Mouse (Mus musculus): ENCODE data around the gene Skiv2l. TPM values are rescaled to one million over a fixed set of nuclear protein-coding genes. Genes with fewer than 3 reads are reported as not detected.
"Not testable (repeated sequence)": the region's sequence is repeated elsewhere in the genome, so short reads cannot be mapped to it uniquely, and the experiment has no call there.

Skiv2l gene
- total RNA-seq, 4 experiments from 2014 or later = 67.2 to 85.0 (median 83.5) TPM

GRCm38 (mm10) chr17:34810811-34811210, 39.2 kb downstream of the Skiv2l start:
- DNase-seq = not testable (repeated sequence)

GRCm38 (mm10) chr17:34810411-34810810, 39.6 kb downstream of the Skiv2l start:
- peak; percentile 80 for DNase-seq

- DNase-seq = no peak
Observed at GRCm38 (mm10) chr17:34808599-34809205, 41.3 kb downstream of the Skiv2l start.

- DNase-seq = no peak
Observed at GRCm38 (mm10) chr17:34807176-34807575, 42.8 kb downstream of the Skiv2l start.

GRCm38 (mm10) chr17:34804871-34805562, 45.0 kb downstream of the Skiv2l start:
- no peak for DNase-seq

GRCm38 (mm10) chr17:34804301-34804700, 45.7 kb downstream of the Skiv2l start, which contains the start of gene Cyp21a1:
Cyp21a1 (minus strand) TSS chr17:34804561.
- peak; percentile 92 for DNase-seq

- DNase-seq = not testable (repeated sequence)
Observed at GRCm38 (mm10) chr17:34803367-34803766, 46.6 kb downstream of the Skiv2l start.

- DNase-seq = not testable (repeated sequence)
Observed at GRCm38 (mm10) chr17:34802756-34803155, 47.3 kb downstream of the Skiv2l start.

GRCm38 (mm10) chr17:34800781-34801305, 49.2 kb downstream of the Skiv2l start:
- DNase-seq = not testable (repeated sequence)

GRCm38 (mm10) chr17:34799531-34799925, 50.5 kb downstream of the Skiv2l start:
- DNase-seq = no peak

- no peak for DNase-seq
Observed at GRCm38 (mm10) chr17:34798866-34799530, 51.0 kb downstream of the Skiv2l start.

GRCm38 (mm10) chr17:34798071-34798470, 51.9 kb downstream of the Skiv2l start:
- DNase-seq = not testable (repeated sequence)

GRCm38 (mm10) chr17:34797211-34797995, 52.6 kb downstream of the Skiv2l start:
- peak; percentile 74 for DNase-seq

GRCm38 (mm10) chr17:34796311-34797140, 53.5 kb downstream of the Skiv2l start:
- peak; percentile 75 for DNase-seq

- DNase-seq = peak; percentile 79
Observed at GRCm38 (mm10) chr17:34795633-34796032, 54.4 kb downstream of the Skiv2l start.

GRCm38 (mm10) chr17:34795016-34795415, 55.0 kb downstream of the Skiv2l start:
- DNase-seq = no peak

Small RNAs within 50 kb of the gene (microRNA-seq; reads per million reads assigned to microRNA genes)
- gene Mir6970 (0.18 to 0.50 reads per million in 2 experiments), gene Mir6971 (2.2 to 3.7 reads per million in 2 experiments), gene Mir6972 (0 to 0.18 reads per million in 2 experiments)

Other genes with a start within 250 kb of the Skiv2l start
- gene Rnf5, start 246.5 kb downstream of the Skiv2l start, total RNA-seq (2022) = 100 to 1,000 TPM in 1 of 4 experiments, 10 to 100 TPM in 3; 72.6 to 101 (median 84.6) TPM
- gene Agpat1, start 245.9 kb downstream of the Skiv2l start, total RNA-seq (2022) = 100 to 1,000 TPM in 3 of 4 experiments, 10 to 100 TPM in 1; 84.6 to 108 (median 101) TPM
- gene Egfl8, start 234.2 kb downstream of the Skiv2l start, total RNA-seq (2022) = 1 to 10 TPM; 1.7 to 3.5 (median 1.9) TPM
- 10 to 100 TPM; 59.2 to 70.5 (median 64.3) TPM for gene Ppt2, start 221.7 kb downstream of the Skiv2l start, total RNA-seq (2022)
- 10 to 100 TPM in 3 of 4 experiments, 1 to 10 TPM in 1; 7.0 to 36.3 (median 20.6) TPM for gene Prrt1, start 220.7 kb downstream of the Skiv2l start, total RNA-seq (2022)
- 10 to 100 TPM; 13.0 to 15.5 (median 15.1) TPM for gene Fkbpl, start 205.4 kb downstream of the Skiv2l start, total RNA-seq (2022)
- gene Atf6b, start 203.1 kb downstream of the Skiv2l start, total RNA-seq (2022) = 10 to 100 TPM; 47.1 to 56.6 (median 51.1) TPM
- gene Tnxb, start 179.7 kb downstream of the Skiv2l start, total RNA-seq (2022) = 10 to 100 TPM; 27.6 to 54.1 (median 41.4) TPM
- 100 to 1,000 TPM; 116 to 180 (median 142) TPM for gene C4b, start 106.3 kb downstream of the Skiv2l start, total RNA-seq (2022)
- gene Cyp21a1, start 45.6 kb downstream of the Skiv2l start, total RNA-seq (2022) = over 10,000 TPM in 2 of 4 experiments, 1,000 to 10,000 TPM in 2; 6,868 to 18,233 (median 12,184) TPM
- 10 to 100 TPM; 43.2 to 75.9 (median 64.6) TPM for gene Stk19, start 13.3 kb downstream of the Skiv2l start, total RNA-seq (2022)
- gene Dxo, start 13.2 kb downstream of the Skiv2l start, total RNA-seq (2022) = 10 to 100 TPM; 48.2 to 76.5 (median 67.0) TPM
- gene Nelfe, start 181 bp upstream of the Skiv2l start, total RNA-seq (2022) = 10 to 100 TPM; 41.7 to 59.8 (median 53.8) TPM
- gene Cfb, start 12.3 kb upstream of the Skiv2l start, total RNA-seq (2022) = 10 to 100 TPM in 3 of 4 experiments, 1 to 10 TPM in 1; 9.5 to 29.5 (median 17.1) TPM
- 10 to 100 TPM; 15.0 to 21.0 (median 18.0) TPM for gene Zbtb12, start 29.3 kb upstream of the Skiv2l start, total RNA-seq (2022)
- gene Gm20547, start 31.8 kb upstream of the Skiv2l start, total RNA-seq (2022) = under 1 TPM in 1 of 4 experiments, not detected in 3; 0.89 TPM
- gene C2, start 48.1 kb upstream of the Skiv2l start, total RNA-seq (2022) = 100 to 1,000 TPM in 3 of 4 experiments, 10 to 100 TPM in 1; 86.8 to 164 (median 129) TPM
- 100 to 1,000 TPM; 148 to 179 (median 173) TPM for gene Ehmt2, start 48.3 kb upstream of the Skiv2l start, total RNA-seq (2022)
- 1 to 10 TPM in 2 of 4 experiments, under 1 TPM in 2; 0.73 to 1.8 (median 1.1) TPM for gene Slc44a4, start 64.3 kb upstream of the Skiv2l start, total RNA-seq (2022)
- gene Neu1, start 81.0 kb upstream of the Skiv2l start, total RNA-seq (2022) = 10 to 100 TPM; 27.3 to 39.4 (median 28.1) TPM
- 100 to 1,000 TPM in 1 of 4 experiments, 10 to 100 TPM in 3; 24.5 to 115 (median 36.0) TPM for gene Hspa1b, start 109.0 kb upstream of the Skiv2l start, total RNA-seq (2022)
- under 1 TPM in 1 of 4 experiments, not detected in 3; 0.73 TPM for gene Gm20481, start 119.7 kb upstream of the Skiv2l start, total RNA-seq (2022)
- 10 to 100 TPM; 11.9 to 35.8 (median 14.4) TPM for gene Hspa1a, start 121.9 kb upstream of the Skiv2l start, total RNA-seq (2022)
- gene Hspa1l, start 122.5 kb upstream of the Skiv2l start, total RNA-seq (2022) = under 1 TPM; 0.14 to 0.25 (median 0.17) TPM
- 10 to 100 TPM; 28.2 to 35.4 (median 30.1) TPM for gene Lsm2, start 131.7 kb upstream of the Skiv2l start, total RNA-seq (2022)
- 10 to 100 TPM; 57.9 to 76.0 (median 67.7) TPM for gene Vars, start 150.8 kb upstream of the Skiv2l start, total RNA-seq (2022)
- gene Vwa7, start 166.4 kb upstream of the Skiv2l start, total RNA-seq (2022) = 1 to 10 TPM in 2 of 4 experiments, under 1 TPM in 2; 0.75 to 1.8 (median 1.2) TPM
- gene Sapcd1, start 177.8 kb upstream of the Skiv2l start, total RNA-seq (2022) = 1 to 10 TPM in 2 of 4 experiments, under 1 TPM in 2; 0.91 to 2.8 (median 0.99) TPM
- 1 to 10 TPM in 3 of 4 experiments, under 1 TPM in 1; 0.73 to 4.0 (median 2.2) TPM for gene Msh5, start 196.5 kb upstream of the Skiv2l start, total RNA-seq (2022)
- gene Clic1, start 199.8 kb upstream of the Skiv2l start, total RNA-seq (2022) = 100 to 1,000 TPM in 2 of 4 experiments, 10 to 100 TPM in 2; 83.2 to 134 (median 113) TPM
- 10 to 100 TPM; 12.4 to 29.5 (median 21.6) TPM for gene Ddah2, start 208.8 kb upstream of the Skiv2l start, total RNA-seq (2022)
- gene Ly6g6c, start 215.2 kb upstream of the Skiv2l start, total RNA-seq (2022) = not detected
- not detected for gene Mpig6b, start 216.0 kb upstream of the Skiv2l start, total RNA-seq (2022)
- not detected for gene Ly6g6e, start 226.7 kb upstream of the Skiv2l start, total RNA-seq (2022)
- gene Ly6g6d, start 227.9 kb upstream of the Skiv2l start, total RNA-seq (2022) = under 1 TPM in 2 of 4 experiments, not detected in 2; 0.46 to 0.68 TPM
- gene Ly6g6f, start 235.4 kb upstream of the Skiv2l start, total RNA-seq (2022) = not detected
- 100 to 1,000 TPM in 2 of 4 experiments, 10 to 100 TPM in 2; 79.4 to 124 (median 103) TPM for gene Abhd16a, start 239.1 kb upstream of the Skiv2l start, total RNA-seq (2022)